Mouse (Mus musculus) cerebellum, adult 2 months (tissue): Measurements from ENCODE around the gene Cdh15.

Source experiments
- CTCF ChIP-seq: fragments of 200-500 bp; IDR thresholded peaks from 2 replicates; pipeline ENCODE4 v1.5.1; 2011; ENCODE audit warnings: low read depth, mild to moderate bottlenecking, control low read depth, low read length, moderate library complexity, borderline replicate concordance; ENCODE audit not compliant: insufficient read depth
- POLR2A ChIP-seq: fragments of 200-500 bp; IDR thresholded peaks from 2 replicates; pipeline ENCODE4 v1.6.1; 2011; ENCODE audit warnings: low read length, control low read depth, borderline replicate concordance; ENCODE audit not compliant: insufficient read depth

DNA sequence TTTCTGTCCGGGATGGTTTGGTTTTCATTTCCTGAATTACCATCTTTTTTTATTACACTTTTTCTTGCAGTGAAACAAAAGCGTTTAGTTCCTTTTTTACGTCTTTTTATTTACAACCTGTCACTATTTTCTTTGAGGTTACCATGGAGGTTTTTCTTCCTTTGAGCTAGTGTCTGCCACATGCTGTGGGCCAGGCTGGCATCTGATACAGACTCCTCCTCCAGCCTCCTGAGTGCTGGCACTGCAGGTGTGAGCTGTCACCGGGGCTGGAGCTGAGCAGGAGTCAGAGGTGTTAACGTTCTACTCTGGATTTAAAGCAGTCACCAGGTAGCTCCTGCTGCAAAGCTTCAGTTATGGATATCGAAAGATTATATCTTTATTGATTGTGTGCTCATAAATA, 25.4 kb downstream of the Cdh15 start:
- TF ChIP-seq CTCF (no peak), POLR2A (no peak)
